Mouse (Mus musculus) adrenal gland, postnatal 25 days (tissue): Measurements from ENCODE around the gene Celf5. TPM values are rescaled to one million over a fixed set of nuclear protein-coding genes. Genes with fewer than 3 reads are reported as not detected.

Source experiments
- DNase-seq: peaks from one replicate; pipeline ENCODE4 v3.0.0; 2021; ENCODE audit warnings: mixed read lengths
- total RNA-seq: library from RNA; stranded (reverse); gene quantifications from 2 replicates; pipeline ENCODE4 v1.2.3, GENCODE M21; 2021

Gene Celf5
- total RNA-seq, 1 experiment from 2014 or later: 1.2 TPM

GRCm38 (mm10) chr10:81472403-81473002, 10.0 kb downstream of the Celf5 start:
- no peak for DNase-seq

GRCm38 (mm10) chr10:81470454-81470853, 12.1 kb downstream of the Celf5 start:
- no peak for DNase-seq

GRCm38 (mm10) chr10:81469253-81469652, 13.3 kb downstream of the Celf5 start:
- no peak for DNase-seq

GRCm38 (mm10) chr10:81467670-81468235, 14.8 kb downstream of the Celf5 start:
- DNase-seq: no peak

GRCm38 (mm10) chr10:81466881-81467280, 15.6 kb downstream of the Celf5 start:
- no peak for DNase-seq

GRCm38 (mm10) chr10:81466066-81466465, 16.4 kb downstream of the Celf5 start:
- no peak for DNase-seq

GRCm38 (mm10) chr10:81465265-81465645, 17.3 kb downstream of the Celf5 start:
- no peak for DNase-seq

- DNase-seq: peak; percentile 40
These were observed 17.9 kb downstream of the Celf5 start for GRCm38 (mm10) chr10:81464405-81465264.

- no peak for DNase-seq
These were observed 19.0 kb downstream of the Celf5 start for GRCm38 (mm10) chr10:81463531-81463930.

GRCm38 (mm10) chr10:81462917-81463316, 19.6 kb downstream of the Celf5 start:
- DNase-seq: no peak

GRCm38 (mm10) chr10:81462415-81462804, 20.1 kb downstream of the Celf5 start:
- DNase-seq: no peak

- no peak for DNase-seq
These were observed 20.7 kb downstream of the Celf5 start for GRCm38 (mm10) chr10:81461673-81462414.

GRCm38 (mm10) chr10:81460951-81461350, 21.6 kb downstream of the Celf5 start:
- no peak for DNase-seq

- no peak for DNase-seq
These were observed 22.0 kb downstream of the Celf5 start for GRCm38 (mm10) chr10:81460471-81460870.

GRCm38 (mm10) chr10:81459399-81459798, 23.1 kb downstream of the Celf5 start:
- DNase-seq: no peak

GRCm38 (mm10) chr10:81458267-81458666, 24.2 kb downstream of the Celf5 start:
- DNase-seq: no peak

GRCm38 (mm10) chr10:81457624-81458023, 24.9 kb downstream of the Celf5 start:
- DNase-seq: no peak

- no peak for DNase-seq
These were observed 25.4 kb downstream of the Celf5 start for GRCm38 (mm10) chr10:81456983-81457563.

- no peak for DNase-seq
These were observed 27.2 kb downstream of the Celf5 start, which contains the start of gene Nfic for GRCm38 (mm10) chr10:81455181-81455895. TSS of gene Nfic (minus strand) at chr10:81455635.

- DNase-seq: no peak
These were observed 28.4 kb downstream of the Celf5 start for GRCm38 (mm10) chr10:81454106-81454505.

GRCm38 (mm10) chr10:81452947-81453288, 29.6 kb downstream of the Celf5 start:
- no peak for DNase-seq
